Mouse (Mus musculus) intestine, postnatal 0 days (tissue): ENCODE measurements around the gene Cxcl10. TPM values are rescaled to one million over a fixed set of nuclear protein-coding genes. Genes with fewer than 3 reads are reported as not detected.

Experiments used
- ATAC-seq: fragments of 200-750 bp; cut with Nextera tagmentation; 2 replicates; pipeline ENCODE4 v1.8.0; 2017; ENCODE audit warnings: mild to moderate bottlenecking, moderate TSS enrichment, moderate library complexity
- H3K27ac ChIP-seq: fragments of 300-500 bp; sonication (generic); 2 replicates; pipeline ENCODE4 v1.5.1; 2014; ENCODE audit warnings: mild to moderate bottlenecking, low read depth, low read length, moderate library complexity
- H3K27me3 ChIP-seq: fragments of 300-500 bp; sonication (generic); replicated peaks from 2 replicates; pipeline ENCODE4 v1.6.1; 2014; ENCODE audit warnings: low read length, mixed read lengths; ENCODE audit not compliant: control insufficient read depth, insufficient read depth
- H3K36me3 ChIP-seq: fragments of 300-500 bp; sonication (generic); 2 replicates; pipeline ENCODE4 v1.6.1; 2014; ENCODE audit warnings: mild to moderate bottlenecking, moderate library complexity; ENCODE audit not compliant: control insufficient read depth, insufficient read depth
- H3K4me1 ChIP-seq: fragments of 300-500 bp; sonication (generic); replicated peaks from 2 replicates; pipeline ENCODE4 v1.6.1; 2014; ENCODE audit warnings: antibody characterized with exemption, low read length, mixed read lengths; ENCODE audit not compliant: control insufficient read depth, insufficient read depth
- H3K4me2 ChIP-seq: fragments of 300-500 bp; sonication (generic); replicated peaks from 2 replicates; pipeline ENCODE4 v1.6.1; 2014; ENCODE audit warnings: low read depth, mild to moderate bottlenecking, moderate library complexity
- H3K4me3 ChIP-seq: fragments of 300-500 bp; sonication (generic); 2 replicates; pipeline ENCODE4 v1.5.1; 2014; ENCODE audit warnings: low read depth, low read length
- H3K9ac ChIP-seq: fragments of 300-500 bp; sonication (generic); 2 replicates; pipeline ENCODE4 v1.6.1; 2014; ENCODE audit warnings: mild to moderate bottlenecking, low read depth, low read length
- H3K9me3 ChIP-seq: fragments of 300-500 bp; sonication (generic); 2 replicates; pipeline ENCODE4 v1.6.1; 2016; ENCODE audit warnings: mixed run types; ENCODE audit not compliant: control insufficient read depth
- CTCF ChIP-seq: sonication (generic); IDR thresholded peaks from 2 replicates; pipeline ENCODE4 v1.5.1; 2016; ENCODE audit warnings: low read depth, mild to moderate bottlenecking, control low read depth, antibody characterized with exemption, moderate library complexity
- WGBS: fragments of 180-500 bp; shearing (Covaris S2); extraction: QIAGEN DNeasy Blood & Tissue Kit; methylation state at CpG from one replicate; pipeline ENCODE4 v1.1.7; 2014; 5-methylcytosine and 5-hydroxymethylcytosine counted together
- polyA plus RNA-seq: library from polyadenylated mRNA; unstranded; fragments of >200 nt; fragmentation: Nextera tagmentation; extraction: Ambion mirVana; gene quantifications from 2 replicates; pipeline ENCODE4 v1.2.1, GENCODE M21; 2015

The Cxcl10 gene
- polyA plus RNA-seq, 1 experiment from 2014 or later: 2.0 TPM

DNA sequence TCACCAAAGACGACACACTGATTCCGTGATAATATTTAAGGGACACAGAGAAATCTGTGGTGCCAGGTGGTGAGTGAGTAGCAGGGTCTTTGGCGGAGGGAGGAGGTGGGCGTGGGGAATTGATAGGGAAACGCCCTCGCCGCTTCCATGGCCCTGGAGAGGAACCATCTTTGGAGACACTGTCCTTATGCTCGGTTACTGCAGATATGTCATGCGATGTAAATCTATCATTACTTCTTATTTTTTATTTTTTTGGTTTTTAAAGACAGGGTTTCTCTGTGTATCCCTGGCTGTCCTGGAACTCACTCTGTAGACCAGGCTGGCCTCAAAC is 33.6 kb upstream of the Cxcl10 start:
- H3K4me3 ChIP-seq: no peak overlapping the region
- no peak overlapping the region for H3K27ac ChIP-seq
- WGBS: 69% methylated on average over 9 of the region's 9 CpGs
- H3K9me3 ChIP-seq: no peaks in the 10 kb centered on the region
- no peaks in the 10 kb centered on the region for H3K4me1 ChIP-seq
- H3K9ac ChIP-seq: no peak overlapping the region
- no peak overlapping the region for H3K4me2 ChIP-seq
- no peaks in the 10 kb centered on the region for H3K36me3 ChIP-seq
- ATAC-seq: no peak
- H3K27me3 ChIP-seq: no peaks in the 10 kb centered on the region
- no peak for TF ChIP-seq CTCF

DNA sequence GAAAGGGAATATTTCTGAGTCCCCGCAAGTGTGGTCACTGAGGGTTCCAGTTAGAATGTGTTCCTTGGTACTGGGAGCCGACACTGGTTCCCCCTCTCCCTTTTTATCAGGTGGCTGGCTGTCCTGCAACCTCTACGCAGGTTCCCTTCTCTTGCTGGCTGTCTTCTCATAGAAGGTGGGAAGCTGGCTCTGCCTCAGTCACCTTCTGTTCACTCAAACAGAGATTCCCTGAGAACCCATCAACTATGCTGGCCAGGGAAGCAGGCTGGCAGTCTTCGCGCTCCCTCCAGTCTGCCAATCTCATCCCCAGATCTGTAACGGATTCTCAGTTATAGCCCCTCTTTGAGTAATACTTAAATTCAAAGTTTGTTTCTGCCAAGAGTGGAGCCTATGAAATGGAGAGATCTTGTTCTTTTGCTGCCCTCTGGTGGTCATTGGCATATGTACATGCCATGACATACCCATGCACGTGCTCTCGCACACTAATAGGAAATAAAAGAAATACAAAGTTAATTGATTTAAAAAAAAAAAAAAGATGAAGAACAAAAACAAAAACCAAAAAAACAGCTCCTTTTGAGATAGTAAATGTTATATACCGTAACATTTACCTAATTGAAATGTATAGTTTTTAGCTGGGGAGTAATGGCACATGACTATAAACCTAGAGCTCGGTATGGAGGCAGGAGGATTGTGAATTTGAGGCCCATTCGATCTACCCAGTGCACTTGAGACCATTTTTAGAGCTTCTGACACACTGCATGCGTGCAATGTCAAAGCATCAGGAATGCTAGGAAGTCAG is 33.1 kb upstream of the Cxcl10 start:
- Histone ChIP-seq H3K27ac (no peak overlapping the region), H3K4me1 (no peaks in the 10 kb centered on the region), H3K36me3 (no peaks in the 10 kb centered on the region), H3K9ac (no peak overlapping the region), H3K4me3 (no peak overlapping the region), H3K9me3 (no peaks in the 10 kb centered on the region), H3K27me3 (no peaks in the 10 kb centered on the region), H3K4me2 (no peak overlapping the region)
- no peak for ATAC-seq
- 39% methylated on average over 12 of the region's 12 CpGs for WGBS
- TF ChIP-seq CTCF: peak; percentile 84

DNA sequence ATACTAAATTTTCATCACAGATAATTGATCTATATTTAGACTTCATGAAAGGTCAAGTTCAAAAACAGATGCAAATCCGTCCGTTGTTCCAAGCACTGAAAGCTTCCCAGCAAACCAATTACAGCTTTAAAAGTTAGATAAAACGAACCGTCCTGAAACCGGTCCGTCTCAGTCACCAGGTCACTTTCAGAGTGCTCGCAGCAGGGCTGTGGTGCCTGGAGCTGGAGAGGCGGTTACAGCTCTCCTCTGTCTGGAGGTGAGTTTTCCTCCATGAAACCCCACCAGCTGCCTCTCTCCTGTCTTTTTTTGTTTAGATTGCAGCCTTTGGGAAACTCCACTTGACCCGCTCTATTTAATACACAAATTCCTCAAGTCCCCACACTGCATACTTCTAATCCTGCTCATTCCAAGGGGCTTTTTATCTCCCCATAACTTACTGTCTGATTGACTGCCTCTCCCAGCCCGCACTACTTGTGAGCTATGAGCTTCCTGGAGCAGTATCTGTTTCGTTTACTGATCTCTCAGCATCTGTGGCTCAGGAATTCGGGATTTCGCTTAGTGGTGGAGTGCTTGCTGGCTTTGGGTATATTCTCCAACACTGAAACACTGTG is 28.2 kb upstream of the Cxcl10 start:
- WGBS: 16% methylated on average over 13 of the region's 13 CpGs
- TF ChIP-seq CTCF: no peak
- Histone ChIP-seq H3K9me3 (no peaks in the 10 kb centered on the region), H3K4me3 (no peak overlapping the region), H3K27me3 (no peaks in the 10 kb centered on the region), H3K4me2 (no peak overlapping the region), H3K27ac (no peak overlapping the region), H3K36me3 (no peaks in the 10 kb centered on the region), H3K4me1 (no peaks in the 10 kb centered on the region), H3K9ac (no peak overlapping the region)
- no peak for ATAC-seq

DNA sequence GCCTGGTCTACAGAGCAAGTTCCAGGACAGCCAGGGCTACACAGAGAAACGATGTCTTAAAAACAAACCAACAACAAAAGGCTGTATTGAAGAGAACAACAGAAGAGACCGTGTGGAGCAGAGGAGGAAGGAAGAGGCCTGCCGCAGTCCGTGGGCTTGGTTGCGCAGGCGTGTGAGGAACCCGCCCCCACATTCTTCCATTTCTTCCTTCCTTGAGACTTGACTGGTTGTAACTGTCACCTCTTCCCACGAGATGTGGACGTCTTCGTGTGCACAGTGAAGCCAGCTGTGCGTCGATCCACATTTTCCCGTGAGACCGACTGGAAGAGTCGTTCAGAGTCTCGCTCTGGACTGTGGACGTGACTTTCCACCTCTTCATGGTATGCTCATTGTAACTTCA is 26.7 kb upstream of the Cxcl10 start:
- no peak overlapping the region for H3K9ac ChIP-seq
- H3K36me3 ChIP-seq: no peaks in the 10 kb centered on the region
- no peak for ATAC-seq
- no peak for TF ChIP-seq CTCF
- WGBS: 70% methylated on average over 17 of the region's 17 CpGs
- H3K4me1 ChIP-seq: no peaks in the 10 kb centered on the region
- H3K27ac ChIP-seq: no peak overlapping the region
- H3K27me3 ChIP-seq: no peaks in the 10 kb centered on the region
- no peaks in the 10 kb centered on the region for H3K9me3 ChIP-seq
- H3K4me3 ChIP-seq: no peak overlapping the region
- no peak overlapping the region for H3K4me2 ChIP-seq

DNA sequence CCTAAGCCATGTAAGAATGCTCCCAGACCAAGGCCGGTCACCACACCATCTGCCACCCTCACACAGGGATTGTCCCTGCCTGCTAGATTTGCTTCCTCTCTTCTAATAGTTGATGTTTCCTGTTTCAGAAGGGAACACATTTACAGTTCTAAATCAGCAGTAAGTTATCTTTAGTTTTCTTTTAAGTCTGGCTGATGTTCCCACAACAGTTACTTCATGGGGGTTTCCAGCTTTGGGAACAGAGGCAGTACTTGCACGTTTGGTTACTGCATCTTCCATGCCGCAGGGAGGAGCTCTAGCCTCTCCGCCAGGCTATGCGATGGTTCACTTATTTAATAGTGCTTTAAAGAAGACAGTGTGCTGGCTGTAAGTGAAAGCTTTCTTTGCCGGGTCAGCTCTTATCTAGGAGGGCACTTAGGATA is 26.0 kb upstream of the Cxcl10 start:
- 46% methylated on average over 6 of the region's 6 CpGs for WGBS
- no peaks in the 10 kb centered on the region for H3K4me1 ChIP-seq
- TF ChIP-seq CTCF: peak; percentile 46
- H3K4me2 ChIP-seq: no peak overlapping the region
- H3K4me3 ChIP-seq: no peak overlapping the region
- H3K36me3 ChIP-seq: no peaks in the 10 kb centered on the region
- no peak overlapping the region for H3K9ac ChIP-seq
- no peaks in the 10 kb centered on the region for H3K27me3 ChIP-seq
- no peaks in the 10 kb centered on the region for H3K9me3 ChIP-seq
- no peak overlapping the region for H3K27ac ChIP-seq
- no peak for ATAC-seq

DNA sequence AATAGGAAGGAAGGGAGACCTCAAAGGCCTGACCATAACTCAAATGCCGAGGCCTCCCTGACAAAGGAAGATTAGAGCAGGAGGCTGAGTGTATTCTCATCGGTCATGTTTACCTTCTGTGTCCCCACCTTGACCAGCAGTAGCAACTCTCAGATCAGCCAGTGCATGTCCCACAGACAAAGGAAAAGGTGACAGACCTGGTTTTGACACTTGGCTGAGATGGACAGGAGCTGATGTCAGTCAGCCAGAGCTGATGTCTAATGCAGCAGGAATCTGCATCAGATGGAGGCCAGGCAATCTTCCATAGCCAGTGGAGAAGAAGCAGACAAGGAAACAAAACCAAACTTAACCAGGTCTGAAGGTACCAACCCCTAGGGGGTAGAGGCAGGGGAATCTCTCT is 23.9 kb upstream of the Cxcl10 start:
- no peak for ATAC-seq
- no peak overlapping the region for H3K27ac ChIP-seq
- WGBS: 23% methylated on average over 2 of the region's 2 CpGs
- no peaks in the 10 kb centered on the region for H3K9me3 ChIP-seq
- no peaks in the 10 kb centered on the region for H3K36me3 ChIP-seq
- no peak overlapping the region for H3K9ac ChIP-seq
- H3K4me2 ChIP-seq: no peak overlapping the region
- H3K4me1 ChIP-seq: no peaks in the 10 kb centered on the region
- H3K4me3 ChIP-seq: no peak overlapping the region
- no peaks in the 10 kb centered on the region for H3K27me3 ChIP-seq
- TF ChIP-seq CTCF: no peak
